Mouse (Mus musculus) erythroblast, adult 5-6 weeks (primary cell): ENCODE results near the gene Gm20388. TPM values are rescaled to one million over a fixed set of nuclear protein-coding genes. Genes with fewer than 3 reads are reported as not detected.
"Not testable (repeated sequence)": the region's sequence is repeated elsewhere in the genome, so short reads cannot be mapped to it uniquely, and the experiment has no call there.

Source experiments
- ATAC-seq: replicated peaks from 2 replicates; pipeline ENCODE4 v1.8.0; 2016; ENCODE audit warnings: moderate number of reproducible peaks, mild to moderate bottlenecking, moderate TSS enrichment, inconsistent platforms; ENCODE audit not compliant: poor library complexity, low FRiP score, severe bottlenecking
- total RNA-seq, 2 experiments: library from RNA; stranded (forward) in 1 of 2; stranded (reverse) in 1 of 2; fragments of 150-400 nt in 1 of 2; fragments of 200-764, 138-1000 nt in 1 of 2; gene quantifications; 2 replicates each; pipeline versions ENCODE4 v1.2.3 to v1.2.4; 2015 to 2017; ENCODE audit warnings: low replicate concordance in 2 of 2

Gene Gm20388
- total RNA-seq, 2 experiments from 2014 or later, result 2.9 to 7.8 TPM

DNA sequence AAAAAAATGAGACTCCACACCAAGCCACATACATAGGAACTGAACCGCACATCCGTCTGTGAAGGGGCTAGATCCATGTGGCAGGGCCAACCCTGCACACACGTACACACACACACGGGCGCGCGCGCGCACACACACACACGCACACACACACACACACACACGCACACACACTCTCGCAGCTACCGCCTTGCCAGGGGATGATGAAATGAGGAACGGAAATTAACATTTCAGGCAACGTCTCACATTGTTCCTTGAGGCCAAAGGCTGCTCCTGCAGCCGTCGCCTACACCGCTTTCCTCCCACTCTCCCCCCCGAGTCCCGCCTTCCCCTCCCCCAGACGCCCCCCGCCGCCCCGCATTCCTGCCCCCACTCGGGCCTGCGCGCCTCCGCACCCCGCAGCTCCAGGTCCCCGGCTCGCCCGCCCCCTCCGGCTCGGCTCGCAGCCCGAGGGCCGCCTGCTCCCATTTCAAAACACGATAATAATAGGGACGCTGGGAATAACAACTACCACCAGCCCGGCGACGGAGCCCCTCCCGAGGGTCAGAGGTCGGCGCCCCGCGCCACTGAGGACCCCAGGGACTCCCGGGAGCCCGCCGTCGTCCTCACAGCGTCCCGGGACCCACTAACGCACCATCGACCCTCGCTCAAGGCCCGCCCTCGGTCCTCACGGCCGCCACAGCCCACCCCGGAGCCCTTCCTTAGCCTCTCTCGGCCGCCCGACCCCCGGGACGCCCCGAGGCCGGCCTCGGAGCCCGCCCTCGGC, 3130.6 kb downstream of the Gm20388 start:
- ATAC-seq, result no peak

GRCm38 (mm10) chr8:123041774-123042105, 3131.1 kb downstream of the Gm20388 start:
- no peak for ATAC-seq

DNA sequence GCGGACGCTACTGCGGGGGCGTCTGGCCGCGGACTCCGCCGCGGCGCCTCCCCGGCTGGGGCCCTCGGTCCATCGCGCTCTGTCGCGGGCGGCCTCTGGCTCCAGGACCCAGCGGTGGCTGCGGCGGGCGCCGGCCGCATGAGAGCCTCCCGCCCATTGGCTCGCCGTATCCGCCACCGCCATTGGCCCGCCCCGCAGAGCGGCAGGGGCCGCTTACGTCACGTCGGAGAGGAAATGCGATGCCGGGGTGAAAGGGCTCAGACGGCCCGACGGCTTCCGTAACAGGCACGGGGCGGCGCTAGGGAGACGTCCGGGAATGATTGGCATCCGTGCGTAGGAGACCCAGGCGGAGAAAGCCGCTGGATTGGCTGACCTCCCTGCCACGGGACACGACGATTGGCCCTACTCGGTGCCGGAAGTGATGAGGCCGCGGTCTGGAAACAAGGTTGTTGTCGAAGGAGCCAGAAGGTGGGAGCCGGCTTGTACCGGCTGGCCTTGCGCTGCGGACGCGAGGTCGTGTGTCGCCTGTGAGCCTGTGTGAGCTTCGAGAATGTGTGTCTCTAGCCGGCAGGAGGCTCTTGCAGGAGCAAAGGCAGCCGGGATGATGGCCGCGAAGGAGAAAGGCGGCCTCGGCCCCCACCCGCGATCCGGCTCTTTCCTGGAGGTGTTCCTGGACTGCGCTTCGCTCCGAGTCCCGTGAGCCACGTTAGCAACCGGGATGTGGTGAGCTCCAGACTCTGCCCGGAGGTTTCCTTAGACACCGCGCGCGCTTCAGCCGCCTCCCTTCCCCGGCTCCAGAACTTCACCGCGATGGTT, 3131.7 kb downstream of the Gm20388 start, which contains the start of gene Ankrd11:
Ankrd11 (minus strand) TSS at position 120 of the 816 bp plus-strand sequence.
- peak; percentile 92 for ATAC-seq

- ATAC-seq, result no peak; the same call in 1 of the 2 replicates
Measured at GRCm38 (mm10) chr8:123042974-123043625, 3132.5 kb downstream of the Gm20388 start.

DNA sequence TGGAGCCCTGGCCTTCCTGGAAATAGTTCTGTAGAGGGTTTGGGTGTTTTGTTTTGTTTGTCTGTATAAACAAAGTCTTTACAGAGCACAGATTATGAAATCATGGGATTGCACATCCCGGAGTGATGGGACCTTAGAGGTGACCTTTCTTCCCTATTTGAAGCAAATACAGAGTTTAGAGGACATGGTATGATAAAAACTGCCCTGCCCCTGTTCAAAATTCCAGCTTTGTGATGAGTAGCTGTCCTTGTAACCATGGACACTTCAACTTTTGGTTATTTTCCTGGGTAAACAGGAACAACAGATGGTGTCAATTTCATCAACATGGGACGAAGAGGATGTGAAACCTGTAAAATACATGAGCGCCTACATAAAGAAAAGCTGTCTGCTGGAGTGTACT, 3133.3 kb downstream of the Gm20388 start:
- no peak for ATAC-seq

- ATAC-seq, result not testable (repeated sequence)
Measured at GRCm38 (mm10) chr8:123044743-123045425, 3134.2 kb downstream of the Gm20388 start.

GRCm38 (mm10) chr8:123046706-123047105, 3136.1 kb downstream of the Gm20388 start:
- ATAC-seq, result no peak

- ATAC-seq, result no peak
Measured at GRCm38 (mm10) chr8:123047827-123048226, 3137.2 kb downstream of the Gm20388 start.

GRCm38 (mm10) chr8:123048402-123048801, 3137.8 kb downstream of the Gm20388 start:
- no peak for ATAC-seq

DNA sequence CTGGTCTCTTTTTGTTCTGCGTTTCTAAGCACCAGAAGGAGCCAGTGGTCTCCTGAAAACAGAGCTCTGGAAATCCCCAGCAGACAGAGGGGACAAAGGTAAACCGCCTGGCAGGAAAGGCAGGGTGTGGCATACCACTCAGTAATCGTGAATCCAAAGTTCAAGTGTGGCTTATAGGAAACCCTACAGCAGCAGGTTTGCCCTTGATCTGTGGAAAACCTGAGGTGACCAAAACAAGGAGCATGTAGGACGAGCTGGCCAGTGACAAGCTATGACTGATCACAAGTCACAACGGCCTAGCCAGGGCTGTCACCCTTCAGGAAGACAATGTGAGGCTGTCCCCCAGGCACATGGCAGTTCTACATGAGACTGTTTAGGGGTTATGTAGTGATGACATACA, 3140.8 kb downstream of the Gm20388 start:
- ATAC-seq, result no peak

DNA sequence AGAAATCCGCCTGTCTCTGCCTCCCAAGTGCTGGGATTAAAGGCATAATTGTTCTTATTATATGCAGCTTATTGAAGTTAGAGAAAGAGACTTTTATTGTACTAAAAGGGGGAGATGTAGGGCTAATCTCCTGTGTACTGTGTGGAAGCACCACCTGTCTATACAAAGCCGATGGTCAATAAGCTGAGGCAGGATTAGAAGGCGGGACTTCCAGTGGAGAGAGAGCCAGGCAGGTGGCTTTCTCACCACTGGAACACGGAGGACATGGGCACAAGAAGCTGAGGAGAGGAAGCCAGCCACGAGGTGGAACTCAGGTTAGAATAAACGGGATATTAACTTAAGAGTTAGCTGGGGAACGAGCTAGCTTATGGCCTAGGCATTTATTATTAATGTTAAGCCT, 3152.1 kb downstream of the Gm20388 start, which contains the start of gene Spg7:
Spg7 (plus strand) TSS at position 222 of the 400 bp plus-strand sequence.
- ATAC-seq, result no peak

GRCm38 (mm10) chr8:123064072-123064471, 3153.4 kb downstream of the Gm20388 start:
- ATAC-seq, result no peak

- peak; percentile 54 for ATAC-seq
Measured at GRCm38 (mm10) chr8:123064809-123065213, 3154.2 kb downstream of the Gm20388 start.

DNA sequence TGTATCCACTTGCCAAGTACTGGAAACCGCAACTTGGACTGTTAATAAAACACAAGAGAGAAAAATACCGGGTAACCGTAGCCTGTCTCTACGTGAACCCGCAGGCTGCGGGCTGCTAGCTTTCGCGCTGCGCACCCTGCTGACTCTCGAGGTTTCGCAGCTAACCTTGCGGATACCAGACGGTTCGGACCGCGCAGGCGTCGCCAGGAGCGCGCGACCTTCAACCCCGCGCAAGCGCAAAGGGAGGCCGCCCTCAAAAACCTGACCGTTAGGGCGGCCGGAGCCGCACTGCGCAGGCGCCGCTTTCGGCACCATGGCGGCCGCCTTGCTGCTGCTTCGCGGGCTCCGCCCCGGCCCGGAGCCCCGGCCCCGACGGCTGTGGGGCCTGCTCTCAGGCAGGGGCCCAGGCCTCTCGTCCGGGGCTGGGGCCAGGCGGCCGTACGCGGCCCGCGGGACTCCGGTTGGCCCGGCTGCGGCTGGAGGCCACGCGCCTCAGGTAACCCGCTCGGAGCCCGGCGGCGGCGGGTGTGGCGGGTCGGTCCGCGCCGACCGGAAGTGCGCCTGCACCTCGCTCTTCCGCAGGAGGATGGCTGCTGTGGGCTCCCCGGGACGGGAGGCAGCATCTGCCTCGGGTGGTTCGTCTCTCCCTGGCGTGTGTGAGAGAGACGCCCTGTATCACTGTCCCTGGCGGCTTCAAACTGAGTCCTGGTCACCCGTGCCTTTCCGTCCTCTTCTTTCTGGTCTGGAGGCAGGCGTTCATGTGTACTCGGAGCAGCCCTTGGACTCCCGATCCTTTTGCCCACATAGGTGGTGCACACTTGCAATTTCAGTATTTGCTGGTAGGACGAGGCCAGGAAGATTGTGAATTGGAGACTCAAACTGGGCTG, 3154.8 kb downstream of the Gm20388 start:
- ATAC-seq, result peak; percentile 94

DNA sequence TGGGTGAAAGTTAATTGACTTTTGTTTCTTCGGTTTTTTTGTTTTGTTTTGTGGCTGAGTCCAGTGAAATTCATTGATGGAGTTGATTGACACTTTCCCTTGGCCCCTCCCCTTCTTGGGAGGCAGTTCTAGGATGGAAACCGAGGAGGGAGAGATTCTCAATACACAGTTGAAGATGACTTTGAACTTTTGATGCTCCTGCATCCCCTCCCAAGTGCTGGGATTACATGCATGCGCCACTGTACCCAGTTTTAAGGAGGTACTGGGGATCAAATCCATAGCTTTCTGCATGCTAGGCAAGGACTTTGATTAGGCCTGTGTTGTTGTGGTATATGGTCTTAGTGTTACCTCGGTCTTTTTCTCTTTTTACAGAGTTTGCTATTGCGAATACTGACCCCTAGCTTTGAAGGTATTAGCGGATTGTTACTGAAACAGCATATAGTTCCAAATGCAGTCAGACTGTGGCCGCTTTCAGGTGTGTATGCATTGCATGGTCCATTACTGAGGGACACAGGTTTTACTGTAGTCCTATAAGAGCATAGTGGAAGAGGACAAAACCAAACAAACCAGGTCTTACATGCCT, 3155.6 kb downstream of the Gm20388 start:
- 0 out of 2 replicates have a peak, but pooled peaks have one; percentile 36 for ATAC-seq

DNA sequence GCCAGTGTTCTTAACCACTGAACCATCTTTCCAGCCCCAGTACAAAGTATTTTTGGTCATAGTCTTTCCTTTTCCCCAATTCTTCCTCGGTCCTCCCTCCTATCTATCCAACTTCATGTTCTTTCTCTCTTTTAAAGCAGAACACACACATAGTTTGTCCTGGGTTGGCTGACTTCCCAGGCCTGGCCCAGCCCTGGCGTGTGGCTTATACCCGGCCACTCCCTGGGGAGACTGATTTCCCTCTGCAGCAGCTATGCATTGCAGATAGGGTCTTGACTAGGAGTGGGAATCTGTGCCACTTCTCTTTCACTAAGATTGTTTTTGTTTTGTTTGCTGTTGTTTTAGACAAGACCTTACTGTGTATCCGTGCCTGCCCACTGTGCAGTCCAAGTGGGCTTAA, 3160.5 kb downstream of the Gm20388 start:
- no peak for ATAC-seq

GRCm38 (mm10) chr8:123077213-123077612, 3166.6 kb downstream of the Gm20388 start:
- ATAC-seq, result no peak

GRCm38 (mm10) chr8:123082993-123083392, 3172.4 kb downstream of the Gm20388 start:
- no peak for ATAC-seq
